Mouse (Mus musculus): ENCODE data around the gene Mfsd4a. TPM values are rescaled to one million over a fixed set of nuclear protein-coding genes. Genes with fewer than 3 reads are reported as not detected.

The Mfsd4a gene
- polyA plus RNA-seq, 1 experiment from 2014 or later = 8.5 TPM

GRCm38 (mm10) chr1:132012861-132013260 lies 55.0 kb downstream of the Mfsd4a start:
- no peaks in the 10 kb centered on the region for H3K27me3 ChIP-seq (ENCODE audit: control insufficient read depth, insufficient read depth, low read length)
- H3K27ac ChIP-seq (ENCODE audit: low read depth, low read length) = no peak overlapping the region
- H3K36me3 ChIP-seq (ENCODE audit: control insufficient read depth, insufficient read depth, low read length) = peaks cover 4% of the 10 kb centered on the region; the same call in 1 of the 2 replicates
- peaks cover 10% of the 10 kb centered on the region for H3K4me1 ChIP-seq (ENCODE audit: control insufficient read depth, insufficient read depth, low read length)
- ATAC-seq (ENCODE audit: low read depth) = no peak
- H3K9me3 ChIP-seq (ENCODE audit: control insufficient read depth, low read length) = no peaks in the 10 kb centered on the region
- H3K4me3 ChIP-seq (ENCODE audit: low read depth, low read length) = no peak overlapping the region
- 91% methylated on average over 8 of the region's 8 CpGs for WGBS
- no peak overlapping the region for H3K9ac ChIP-seq (replicated peaks; ENCODE audit: low read depth, low read length)
- no peak overlapping the region for H3K4me2 ChIP-seq (ENCODE audit: low read depth, low read length)

GRCm38 (mm10) chr1:132011785-132012184 lies 56.1 kb downstream of the Mfsd4a start:
- 67% methylated on average over 2 of the region's 2 CpGs for WGBS
- Histone ChIP-seq H3K9me3 (ENCODE audit: control insufficient read depth, low read length) (no peaks in the 10 kb centered on the region), H3K9ac (replicated peaks; ENCODE audit: low read depth, low read length) (no peak overlapping the region), H3K4me2 (ENCODE audit: low read depth, low read length) (no peak overlapping the region), H3K4me1 (ENCODE audit: control insufficient read depth, insufficient read depth, low read length) (peaks cover 10% of the 10 kb centered on the region), H3K27ac (ENCODE audit: low read depth, low read length) (no peak overlapping the region), H3K27me3 (ENCODE audit: control insufficient read depth, insufficient read depth, low read length) (no peaks in the 10 kb centered on the region), H3K36me3 (ENCODE audit: control insufficient read depth, insufficient read depth, low read length) (no peaks in the 10 kb centered on the region; the same call in 1 of the 2 replicates), H3K4me3 (ENCODE audit: low read depth, low read length) (no peak overlapping the region)
- no peak for ATAC-seq (ENCODE audit: low read depth)

GRCm38 (mm10) chr1:132010632-132011501 lies 57.0 kb downstream of the Mfsd4a start:
- no peaks in the 10 kb centered on the region; the same call in 1 of the 2 replicates for H3K36me3 ChIP-seq (ENCODE audit: control insufficient read depth, insufficient read depth, low read length)
- H3K27me3 ChIP-seq (ENCODE audit: control insufficient read depth, insufficient read depth, low read length) = no peaks in the 10 kb centered on the region
- H3K4me2 ChIP-seq (ENCODE audit: low read depth, low read length) = no peak overlapping the region
- peaks cover 10% of the 10 kb centered on the region for H3K4me1 ChIP-seq (ENCODE audit: control insufficient read depth, insufficient read depth, low read length)
- no peak overlapping the region for H3K4me3 ChIP-seq (ENCODE audit: low read depth, low read length)
- 90% methylated on average over 17 of the region's 17 CpGs for WGBS
- H3K9me3 ChIP-seq (ENCODE audit: control insufficient read depth, low read length) = no peaks in the 10 kb centered on the region
- no peak overlapping the region for H3K9ac ChIP-seq (replicated peaks; ENCODE audit: low read depth, low read length)
- H3K27ac ChIP-seq (ENCODE audit: low read depth, low read length) = no peak overlapping the region
- no peak for ATAC-seq (ENCODE audit: low read depth)

GRCm38 (mm10) chr1:132008881-132009644 lies 58.8 kb downstream of the Mfsd4a start:
- Histone ChIP-seq H3K27ac (ENCODE audit: low read depth, low read length) (no peak overlapping the region), H3K9ac (replicated peaks; ENCODE audit: low read depth, low read length) (peak overlapping the region; percentile 94; the same call in 1 of the 2 replicates), H3K9me3 (ENCODE audit: control insufficient read depth, low read length) (no peaks in the 10 kb centered on the region), H3K27me3 (ENCODE audit: control insufficient read depth, insufficient read depth, low read length) (no peaks in the 10 kb centered on the region), H3K4me1 (ENCODE audit: control insufficient read depth, insufficient read depth, low read length) (peaks cover 10% of the 10 kb centered on the region), H3K4me2 (ENCODE audit: low read depth, low read length) (peak overlapping the region; percentile 68), H3K36me3 (ENCODE audit: control insufficient read depth, insufficient read depth, low read length) (no peaks in the 10 kb centered on the region), H3K4me3 (ENCODE audit: low read depth, low read length) (peak overlapping the region; percentile 93)
- WGBS = 52% methylated on average over 8 of the region's 8 CpGs
- ATAC-seq (ENCODE audit: low read depth) = no peak

- Histone ChIP-seq H3K4me3 (ENCODE audit: low read depth, low read length) (peak overlapping the region; percentile 93), H3K4me1 (ENCODE audit: control insufficient read depth, insufficient read depth, low read length) (peaks cover 10% of the 10 kb centered on the region), H3K4me2 (ENCODE audit: low read depth, low read length) (peak overlapping the region; percentile 68), H3K27ac (ENCODE audit: low read depth, low read length) (peak overlapping the region; percentile 97), H3K9me3 (ENCODE audit: control insufficient read depth, low read length) (no peaks in the 10 kb centered on the region), H3K27me3 (ENCODE audit: control insufficient read depth, insufficient read depth, low read length) (no peaks in the 10 kb centered on the region), H3K36me3 (ENCODE audit: control insufficient read depth, insufficient read depth, low read length) (no peaks in the 10 kb centered on the region), H3K9ac (replicated peaks; ENCODE audit: low read depth, low read length) (peak overlapping the region; percentile 94)
- WGBS = under 1% methylated on average over 60 of the region's 72 CpGs
- ATAC-seq (ENCODE audit: low read depth) = peak; percentile 93
These were observed 59.7 kb downstream of the Mfsd4a start for GRCm38 (mm10) chr1:132007828-132008827.

GRCm38 (mm10) chr1:132007282-132007815 lies 60.5 kb downstream of the Mfsd4a start, which contains the start of gene Elk4:
Gene Elk4, plus strand, starts transcription at chr1:132007607.
- H3K9me3 ChIP-seq (ENCODE audit: control insufficient read depth, low read length) = no peaks in the 10 kb centered on the region
- H3K4me2 ChIP-seq (ENCODE audit: low read depth, low read length) = peak within 1 kb of the TSS; percentile 68
- under 1% methylated on average over 41 of the region's 61 CpGs for WGBS
- H3K4me1 ChIP-seq (ENCODE audit: control insufficient read depth, insufficient read depth, low read length) = peaks cover 10% of the 10 kb centered on the region
- no peaks in the 10 kb centered on the region for H3K36me3 ChIP-seq (ENCODE audit: control insufficient read depth, insufficient read depth, low read length)
- H3K27me3 ChIP-seq (ENCODE audit: control insufficient read depth, insufficient read depth, low read length) = no peaks in the 10 kb centered on the region
- peak within 1 kb of the TSS; percentile 94 for H3K9ac ChIP-seq (replicated peaks; ENCODE audit: low read depth, low read length)
- ATAC-seq (ENCODE audit: low read depth) = peak; percentile 94
- peak within 1 kb of the TSS; percentile 97 for H3K27ac ChIP-seq (ENCODE audit: low read depth, low read length)
- peak within 1 kb of the TSS; percentile 93 for H3K4me3 ChIP-seq (ENCODE audit: low read depth, low read length)

- no peak for ATAC-seq (ENCODE audit: low read depth)
- H3K36me3 ChIP-seq (ENCODE audit: control insufficient read depth, insufficient read depth, low read length) = no peaks in the 10 kb centered on the region
- H3K27me3 ChIP-seq (ENCODE audit: control insufficient read depth, insufficient read depth, low read length) = no peaks in the 10 kb centered on the region
- H3K9ac ChIP-seq (replicated peaks; ENCODE audit: low read depth, low read length) = no peak overlapping the region; the same call in 1 of the 2 replicates
- peak overlapping the region; percentile 97 for H3K27ac ChIP-seq (ENCODE audit: low read depth, low read length)
- H3K4me3 ChIP-seq (ENCODE audit: low read depth, low read length) = peak overlapping the region; percentile 93
- no peaks in the 10 kb centered on the region for H3K9me3 ChIP-seq (ENCODE audit: control insufficient read depth, low read length)
- peak overlapping the region; percentile 68 for H3K4me2 ChIP-seq (ENCODE audit: low read depth, low read length)
- WGBS = 31% methylated on average over 5 of the region's 5 CpGs
- peaks cover 10% of the 10 kb centered on the region for H3K4me1 ChIP-seq (ENCODE audit: control insufficient read depth, insufficient read depth, low read length)
These were observed 61.1 kb downstream of the Mfsd4a start for GRCm38 (mm10) chr1:132006721-132007120.

GRCm38 (mm10) chr1:132006046-132006445 lies 61.8 kb downstream of the Mfsd4a start:
- Histone ChIP-seq H3K4me2 (ENCODE audit: low read depth, low read length) (no peak overlapping the region), H3K4me3 (ENCODE audit: low read depth, low read length) (no peak overlapping the region), H3K27ac (ENCODE audit: low read depth, low read length) (no peak overlapping the region), H3K4me1 (ENCODE audit: control insufficient read depth, insufficient read depth, low read length) (peaks cover 10% of the 10 kb centered on the region), H3K36me3 (ENCODE audit: control insufficient read depth, insufficient read depth, low read length) (no peaks in the 10 kb centered on the region), H3K9me3 (ENCODE audit: control insufficient read depth, low read length) (no peaks in the 10 kb centered on the region), H3K9ac (replicated peaks; ENCODE audit: low read depth, low read length) (no peak overlapping the region), H3K27me3 (ENCODE audit: control insufficient read depth, insufficient read depth, low read length) (no peaks in the 10 kb centered on the region)
- WGBS = 84% methylated on average over 3 of the region's 3 CpGs
- ATAC-seq (ENCODE audit: low read depth) = no peak

All from neural tube, embryonic 14.5 days (tissue).